Mouse (Mus musculus) spleen, adult 2 months (tissue): ENCODE results near the gene Csk. TPM values are rescaled to one million over a fixed set of nuclear protein-coding genes. Genes with fewer than 3 reads are reported as not detected.

ENCODE experiments used
- DNase-seq, 2 experiments: peaks; one replicate each; pipeline versions ENCODE4 v3.0.0 to v3.0.0-alpha.2; 2012 to 2021; ENCODE audit warnings: low spot score in 2 of 2, low read depth in 1 of 2
- H3K27ac ChIP-seq: fragments of 200-500 bp; 2 replicates; pipeline ENCODE4 v1.5.1; 2012; ENCODE audit warnings: low read length, inconsistent platforms; ENCODE audit not compliant: insufficient read depth
- H3K27me3 ChIP-seq: fragments of 200-500 bp; 2 replicates; pipeline ENCODE4 v1.6.1; 2012; ENCODE audit warnings: mild to moderate bottlenecking, moderate library complexity, low read length, inconsistent platforms; ENCODE audit not compliant: control insufficient read depth, insufficient read depth
- H3K36me3 ChIP-seq: fragments of 200-500 bp; 2 replicates; pipeline ENCODE4 v1.6.1; 2012; ENCODE audit warnings: mild to moderate bottlenecking, low read length, inconsistent platforms; ENCODE audit not compliant: control insufficient read depth, insufficient read depth
- H3K4me1 ChIP-seq: fragments of 200-500 bp; 2 replicates; pipeline ENCODE4 v1.6.1; 2011; ENCODE audit warnings: inconsistent platforms; ENCODE audit not compliant: control insufficient read depth, insufficient read depth, insufficient read length
- H3K4me3 ChIP-seq: fragments of 200-500 bp; 2 replicates; pipeline ENCODE4 v1.5.1; 2011; ENCODE audit warnings: mild to moderate bottlenecking, inconsistent platforms; ENCODE audit not compliant: insufficient read depth, insufficient read length; ENCODE audit errors: extremely low read depth
- CTCF ChIP-seq: fragments of 200-500 bp; IDR thresholded peaks from 2 replicates; pipeline ENCODE4 v1.5.1; 2011; ENCODE audit warnings: mild to moderate bottlenecking, inconsistent platforms; ENCODE audit not compliant: insufficient read depth, insufficient read length, insufficient replicate concordance; ENCODE audit errors: extremely low read depth
- POLR2A ChIP-seq: fragments of 200-500 bp; IDR thresholded peaks from 2 replicates; pipeline ENCODE4 v1.6.1; 2011; ENCODE audit warnings: low read depth, low read length, inconsistent platforms
- WGBS: fragments of 180-500 bp; shearing (Covaris S2); methylation state at CpG from one replicate; pipeline ENCODE4 v1.1.7; 2018; 5-methylcytosine and 5-hydroxymethylcytosine counted together
- polyA plus RNA-seq: library from polyadenylated mRNA; depleted of rRNA; stranded (reverse); fragments of >200 nt; gene quantifications from 2 replicates; pipeline ENCODE4 v1.2.3, GENCODE M21; 2012

Gene Csk
- polyA plus RNA-seq, 1 experiment = 233 TPM

- Histone ChIP-seq H3K27me3 (no peaks in the 10 kb centered on the region), H3K4me3 (peak overlapping the region; percentile 46), H3K27ac (peak overlapping the region; percentile 100), H3K36me3 (peaks cover 5% of the 10 kb centered on the region; the same call in 1 of the 2 replicates), H3K4me1 (peaks cover 49% of the 10 kb centered on the region)
- TF ChIP-seq POLR2A (peak; percentile 1; the same call in 1 of the 2 replicates), CTCF (no peak)
- under 1% methylated on average over 15 of the region's 15 CpGs for WGBS
- peak; percentile 89 to 97 for DNase-seq
Measured at GRCm38 (mm10) chr9:57640384-57640783, 13.0 kb downstream of the Csk start.

- peaks cover 53% of the 10 kb centered on the region for H3K4me1 ChIP-seq
- TF ChIP-seq POLR2A = no peak
- TF ChIP-seq CTCF = no peak
- DNase-seq = no peak
- H3K27ac ChIP-seq = peak overlapping the region; percentile 95
- no peaks in the 10 kb centered on the region for H3K27me3 ChIP-seq
- 7% methylated on average over 5 of the region's 5 CpGs for WGBS
- peaks cover 5% of the 10 kb centered on the region; the same call in 1 of the 2 replicates for H3K36me3 ChIP-seq
- peak overlapping the region; percentile 46 for H3K4me3 ChIP-seq
Measured at GRCm38 (mm10) chr9:57639661-57640328, 13.6 kb downstream of the Csk start.

- peaks cover 62% of the 10 kb centered on the region for H3K4me1 ChIP-seq
Measured at GRCm38 (mm10) chr9:57638651-57639459, 14.6 kb downstream of the Csk start.

GRCm38 (mm10) chr9:57637741-57638322, 15.6 kb downstream of the Csk start:
- 0% methylated on average over 6 of the region's 6 CpGs for WGBS
- peak; percentile 74 to 79 for DNase-seq
- H3K27me3 ChIP-seq = no peaks in the 10 kb centered on the region
- H3K4me1 ChIP-seq = peaks cover 70% of the 10 kb centered on the region
- TF ChIP-seq POLR2A = no peak; the same call in 1 of the 2 replicates
- no peak for TF ChIP-seq CTCF
- H3K36me3 ChIP-seq = peaks cover 8% of the 10 kb centered on the region; the same call in 1 of the 2 replicates
- peak overlapping the region; percentile 95 for H3K27ac ChIP-seq
- peak overlapping the region; percentile 36; the same call in 1 of the 2 replicates for H3K4me3 ChIP-seq

More at GRCm38 (mm10) chr9:57638651-57639459, 14.6 kb downstream of the Csk start:
- Histone ChIP-seq H3K36me3 (peaks cover 5% of the 10 kb centered on the region; the same call in 1 of the 2 replicates), H3K4me3 (peak overlapping the region; percentile 34; the same call in 1 of the 2 replicates), H3K27me3 (no peaks in the 10 kb centered on the region), H3K27ac (peak overlapping the region; percentile 95)
- TF ChIP-seq POLR2A (0 out of 2 replicates have a peak, but pooled peaks have one; percentile 25), CTCF (no peak)
- peak in 1 of 2 experiments; percentile 74 for DNase-seq
- 1% methylated on average over 8 of the region's 8 CpGs for WGBS

GRCm38 (mm10) chr9:57637272-57637671, 16.2 kb downstream of the Csk start:
- no peak for TF ChIP-seq CTCF
- no peak for TF ChIP-seq POLR2A
- H3K4me1 ChIP-seq = peaks cover 66% of the 10 kb centered on the region
- peak overlapping the region; percentile 36; the same call in 1 of the 2 replicates for H3K4me3 ChIP-seq
- peaks cover 8% of the 10 kb centered on the region; the same call in 1 of the 2 replicates for H3K36me3 ChIP-seq
- peak overlapping the region; percentile 95 for H3K27ac ChIP-seq
- no peaks in the 10 kb centered on the region for H3K27me3 ChIP-seq
- 5% methylated on average over 3 of the region's 3 CpGs for WGBS
- no peak for DNase-seq

- Histone ChIP-seq H3K27ac (peak overlapping the region; percentile 70), H3K36me3 (peaks cover 35% of the 10 kb centered on the region), H3K4me1 (peaks cover 44% of the 10 kb centered on the region), H3K4me3 (no peak overlapping the region), H3K27me3 (no peaks in the 10 kb centered on the region)
- peak; percentile 54 to 62 for DNase-seq
- WGBS = 24% methylated on average over 4 of the region's 4 CpGs
- TF ChIP-seq CTCF = peak; percentile 37; the same call in 1 of the 2 replicates
- TF ChIP-seq POLR2A = no peak
Measured at GRCm38 (mm10) chr9:57633481-57634024, 19.9 kb downstream of the Csk start.
